Mouse (Mus musculus): ENCODE results near the gene Zfand3.

Gene Zfand3

DNA sequence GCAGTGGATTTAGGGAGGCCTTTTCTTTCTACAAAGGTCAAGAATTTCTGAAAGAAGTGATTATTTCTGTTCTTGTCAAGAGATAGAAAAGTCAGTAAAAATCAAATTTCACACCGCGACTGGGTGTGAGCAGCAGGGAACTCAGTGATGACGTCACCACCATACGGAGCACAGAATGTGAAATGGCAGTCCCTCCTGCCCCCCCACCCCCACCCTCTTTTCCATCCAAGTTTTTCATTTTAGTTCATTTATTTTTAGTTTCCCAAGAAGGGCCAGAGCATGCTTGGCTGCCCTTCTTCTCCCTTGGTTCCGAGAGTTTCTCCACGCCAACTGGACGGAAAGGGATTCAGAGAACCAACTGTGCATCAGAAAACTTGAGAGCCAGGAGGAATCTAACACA is 6.8 kb upstream of the Zfand3 start:
- DNase-seq (ENCODE audit: low read depth, low spot score): no peak

- DNase-seq (ENCODE audit: low read depth, low spot score): no peak
Observed at GRCm38 (mm10) chr17:29998566-29999295, 5.8 kb upstream of the Zfand3 start.

DNA sequence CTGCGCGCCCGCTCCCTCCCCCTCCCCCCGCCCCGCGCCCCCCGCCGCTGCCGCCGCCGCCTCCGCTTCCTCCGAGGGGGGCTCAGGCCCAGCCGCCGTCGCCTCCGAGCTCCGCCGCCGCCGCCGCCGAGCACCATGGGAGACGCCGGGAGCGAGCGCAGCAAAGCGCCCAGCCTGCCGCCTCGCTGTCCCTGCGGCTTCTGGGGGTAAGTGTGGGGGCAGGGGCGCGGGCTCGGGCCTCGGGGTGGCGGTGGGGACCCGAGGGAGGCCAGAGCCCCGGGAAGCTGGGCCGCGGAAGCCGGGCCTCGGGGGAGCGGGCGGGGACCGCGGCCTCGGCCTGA is 540 bp downstream of the Zfand3 start:
- no peak for DNase-seq (ENCODE audit: low read depth, low spot score)

DNA sequence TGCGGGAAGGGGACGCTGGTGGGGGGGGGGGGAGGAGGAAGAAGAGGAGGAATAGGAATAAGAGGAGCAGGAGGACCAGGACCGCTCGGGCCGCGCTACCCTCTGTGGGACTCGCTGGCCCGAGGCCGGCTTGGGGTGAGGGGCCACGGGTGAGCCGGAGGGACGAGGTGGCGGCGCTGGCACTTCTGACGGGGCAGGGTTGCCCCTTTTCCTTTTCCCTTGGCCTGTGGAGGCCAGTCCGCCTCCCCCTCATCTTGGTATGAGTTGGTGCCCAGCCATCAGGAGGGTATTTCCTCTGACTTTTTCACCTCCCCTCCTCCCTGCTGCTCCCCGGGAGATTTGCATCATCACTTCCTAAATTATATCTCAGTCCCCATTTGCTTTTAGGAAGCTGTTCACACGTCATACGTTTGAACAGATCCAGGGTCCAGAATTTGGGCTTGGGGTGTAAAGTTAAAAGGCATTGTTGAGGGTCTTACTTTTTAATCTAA is 963 bp downstream of the Zfand3 start:
- peak; percentile 70 for DNase-seq (ENCODE audit: low read depth, low spot score)

DNA sequence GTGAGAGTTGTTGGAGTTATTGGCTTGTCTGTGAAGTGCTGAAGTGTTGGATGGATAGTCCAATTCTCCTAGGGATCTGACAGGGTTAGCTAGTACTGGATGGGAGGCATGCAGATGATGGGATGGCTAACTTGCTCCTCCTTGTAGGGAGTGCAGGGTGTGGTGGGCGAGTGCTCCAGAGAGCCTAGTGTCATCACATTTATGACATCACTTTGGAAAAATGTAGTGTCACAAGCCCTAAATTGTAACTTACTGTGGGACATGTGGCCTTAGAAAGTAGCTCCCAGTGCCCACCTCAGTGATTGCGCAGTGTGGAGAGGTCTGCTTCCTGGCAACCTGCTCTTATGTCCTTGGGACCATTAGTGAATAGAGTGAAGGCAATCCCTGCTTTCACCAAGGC is 2.3 kb downstream of the Zfand3 start:
- no peak for DNase-seq (ENCODE audit: low read depth, low spot score)

- no peak for DNase-seq (ENCODE audit: low read depth, low spot score)
Observed at GRCm38 (mm10) chr17:30007883-30008282, 3.4 kb downstream of the Zfand3 start.

DNA sequence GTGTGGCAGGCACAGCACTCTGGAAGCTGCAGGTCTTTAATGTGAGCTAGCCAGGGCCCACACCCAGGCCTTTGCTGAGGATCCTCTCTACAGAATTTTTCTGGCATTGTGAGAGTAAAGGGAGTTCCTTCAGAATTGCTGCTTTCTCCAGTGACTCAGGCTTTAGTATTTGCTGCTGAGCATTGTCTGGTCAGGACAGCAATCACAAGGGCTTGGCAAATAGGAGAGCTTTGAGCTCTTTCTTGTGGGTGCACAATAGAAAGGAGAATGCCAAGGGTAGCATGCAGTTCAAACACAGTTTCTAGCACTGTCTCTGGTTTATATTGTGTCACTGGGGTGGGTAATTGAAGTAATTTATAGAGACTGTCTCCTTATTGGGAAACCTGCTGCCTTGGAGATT is 3.9 kb downstream of the Zfand3 start:
- no peak for DNase-seq (ENCODE audit: low read depth, low spot score)

DNA sequence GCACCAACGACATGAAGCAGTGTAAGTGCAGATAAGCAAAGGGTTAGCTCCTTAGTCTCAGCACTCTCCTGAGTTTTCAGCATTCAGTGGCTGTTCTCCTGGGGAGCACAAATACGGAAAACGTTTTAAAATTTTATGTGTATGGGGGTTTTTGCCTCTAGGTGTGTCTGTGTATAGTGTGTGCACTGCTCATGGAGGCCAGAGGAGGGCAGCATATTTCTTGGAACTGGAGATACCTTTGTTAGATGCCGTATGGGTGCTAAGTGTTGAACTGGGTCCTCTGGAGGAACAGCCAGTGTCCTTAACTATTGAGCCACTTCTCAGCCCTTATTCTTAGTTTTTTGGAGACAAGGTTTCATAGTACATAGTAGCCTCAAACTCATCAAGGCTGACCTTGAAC is 10.1 kb downstream of the Zfand3 start:
- DNase-seq (ENCODE audit: low read depth, low spot score): peak; percentile 26

DNA sequence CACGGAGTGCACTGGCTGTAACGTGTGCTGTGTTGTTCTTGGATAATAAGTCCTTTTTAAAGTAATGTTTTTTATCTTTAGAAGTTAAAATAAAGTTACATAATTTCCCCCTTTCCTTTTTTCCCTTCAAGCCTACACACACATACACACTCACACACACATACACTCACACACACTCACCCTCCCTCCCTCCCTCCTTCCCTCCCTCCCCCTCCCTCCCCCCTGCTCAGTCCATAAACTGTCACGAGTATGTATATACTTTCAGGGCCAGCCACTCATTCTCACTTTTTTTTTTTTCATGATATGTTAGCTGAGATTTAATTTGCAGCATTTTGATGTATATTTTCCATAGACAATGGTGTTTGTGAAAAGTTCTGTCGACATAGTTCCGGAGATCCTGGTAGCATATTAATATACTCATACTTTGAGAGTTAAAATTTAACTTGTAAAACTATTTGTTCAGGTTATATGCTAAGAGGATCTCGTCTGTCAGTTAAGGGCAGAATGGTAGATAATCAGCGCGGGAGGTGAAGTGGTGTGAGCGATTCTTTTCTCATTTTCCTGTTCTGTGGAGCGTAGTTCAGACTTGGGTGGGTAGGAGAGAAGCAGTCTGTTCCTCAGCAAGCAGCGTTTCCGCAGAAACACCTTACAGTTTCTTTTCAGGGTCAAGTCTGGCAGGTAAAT is 14.5 kb downstream of the Zfand3 start:
- DNase-seq (ENCODE audit: low read depth, low spot score): no peak

GRCm38 (mm10) chr17:30019942-30020341 is 15.4 kb downstream of the Zfand3 start:
- DNase-seq (ENCODE audit: low read depth, low spot score): no peak

DNA sequence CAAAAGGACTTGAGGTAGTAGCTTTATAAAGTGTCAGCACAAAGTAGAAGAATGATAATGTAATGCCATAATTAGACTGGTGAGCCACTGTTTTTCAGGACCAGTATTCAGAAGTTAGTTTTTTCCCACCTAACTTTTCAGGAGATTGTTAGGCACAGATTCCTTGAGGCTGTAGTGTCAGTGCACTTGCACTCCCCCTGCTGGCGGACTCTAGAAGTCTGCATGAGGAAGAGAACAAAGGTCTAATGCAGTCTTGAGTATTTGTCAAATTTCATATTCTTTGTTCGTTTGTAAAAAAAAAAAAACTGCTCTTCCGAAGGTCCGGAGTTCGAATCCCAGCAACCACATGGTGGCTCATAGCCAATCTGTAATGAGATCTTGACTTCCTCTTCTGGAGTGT is 20.1 kb downstream of the Zfand3 start:
- peak; percentile 61 for DNase-seq (ENCODE audit: low read depth, low spot score)

DNA sequence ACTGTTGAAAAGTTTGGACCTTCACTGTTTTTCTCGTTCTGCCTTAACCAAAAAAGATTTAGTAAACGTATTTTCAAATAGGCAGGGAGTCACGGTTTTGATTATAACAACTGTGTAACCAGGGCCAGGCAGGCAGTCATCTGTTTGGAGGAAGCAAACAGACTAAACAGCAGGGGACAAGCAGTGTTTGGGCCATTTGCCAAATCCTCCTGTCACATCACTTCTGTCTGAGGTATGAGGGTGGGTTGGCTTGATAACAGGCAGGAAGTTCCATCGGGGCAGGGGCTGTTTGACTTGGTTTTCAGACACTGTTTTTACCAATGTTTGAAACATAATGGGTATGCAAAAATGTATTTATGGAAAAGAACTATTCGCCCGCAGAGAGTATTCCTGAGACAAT is 22.1 kb downstream of the Zfand3 start:
- DNase-seq (ENCODE audit: low read depth, low spot score): no peak

DNA sequence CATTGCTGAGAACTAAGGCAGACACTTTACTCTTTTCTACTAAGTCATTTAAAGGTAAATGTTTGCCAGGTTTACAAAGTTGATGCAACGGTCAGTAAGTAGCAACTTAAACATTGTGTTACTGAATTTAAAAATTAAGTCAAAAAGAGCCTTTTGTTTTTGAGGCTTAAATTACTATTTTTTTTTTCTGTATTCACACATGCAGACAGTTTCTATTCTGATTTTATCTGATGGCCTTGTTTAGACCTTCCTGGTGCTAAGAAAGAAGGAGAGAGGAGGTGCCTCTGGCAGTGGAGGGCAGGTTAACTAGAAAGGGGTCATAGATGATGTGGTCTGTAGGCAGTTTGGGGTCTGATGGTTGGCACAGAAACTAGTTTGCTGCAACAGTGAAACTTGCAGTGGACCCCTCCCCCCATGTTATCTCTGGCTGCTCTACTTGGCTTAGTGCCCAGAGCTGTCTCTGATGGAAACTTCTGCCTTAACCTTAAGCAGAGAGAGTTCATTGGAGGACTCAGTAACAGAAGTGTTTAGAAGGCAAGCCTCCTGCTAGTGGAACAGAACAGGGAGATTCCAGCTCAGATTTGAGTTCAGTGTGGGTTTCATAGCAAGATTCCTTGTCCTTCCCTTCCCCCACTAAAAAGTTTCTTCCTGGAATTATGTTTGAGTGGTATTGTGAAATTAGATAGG is 23.0 kb downstream of the Zfand3 start:
- peak; percentile 64 for DNase-seq (ENCODE audit: low read depth, low spot score)

DNA sequence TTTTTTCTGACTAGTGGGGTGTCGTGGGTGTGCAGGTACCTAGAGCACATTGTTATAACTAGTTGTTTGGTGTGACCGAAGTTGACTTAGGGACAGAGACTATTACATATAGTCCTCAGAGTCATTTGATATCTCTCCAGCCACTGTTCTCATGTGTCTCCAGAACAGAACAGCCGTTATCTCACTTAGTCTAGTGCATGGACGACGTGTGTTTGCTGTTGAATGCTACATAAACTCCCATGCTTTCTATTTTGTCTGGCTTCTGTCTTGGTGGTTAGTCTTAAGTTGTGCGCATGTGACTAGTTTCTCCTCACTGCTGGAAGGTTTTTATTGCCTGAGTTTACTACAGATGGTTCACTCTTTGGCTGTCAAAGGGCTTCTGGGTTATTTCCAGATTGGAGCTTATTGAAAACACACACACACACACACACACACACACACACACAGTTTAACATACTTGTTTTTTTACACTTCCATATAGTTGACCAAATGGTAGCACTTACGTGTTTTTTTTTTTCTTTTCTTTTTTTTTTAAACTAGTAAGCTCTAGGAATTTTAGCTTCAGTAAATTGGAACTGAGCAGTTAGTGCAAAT is 25.2 kb downstream of the Zfand3 start:
- no peak for DNase-seq (ENCODE audit: low read depth, low spot score)

GRCm38 (mm10) chr17:30032796-30033195 is 28.3 kb downstream of the Zfand3 start:
- no peak for DNase-seq (ENCODE audit: low read depth, low spot score)

GRCm38 (mm10) chr17:30033991-30034390 is 29.5 kb downstream of the Zfand3 start:
- no peak for DNase-seq (ENCODE audit: low read depth, low spot score)

DNA sequence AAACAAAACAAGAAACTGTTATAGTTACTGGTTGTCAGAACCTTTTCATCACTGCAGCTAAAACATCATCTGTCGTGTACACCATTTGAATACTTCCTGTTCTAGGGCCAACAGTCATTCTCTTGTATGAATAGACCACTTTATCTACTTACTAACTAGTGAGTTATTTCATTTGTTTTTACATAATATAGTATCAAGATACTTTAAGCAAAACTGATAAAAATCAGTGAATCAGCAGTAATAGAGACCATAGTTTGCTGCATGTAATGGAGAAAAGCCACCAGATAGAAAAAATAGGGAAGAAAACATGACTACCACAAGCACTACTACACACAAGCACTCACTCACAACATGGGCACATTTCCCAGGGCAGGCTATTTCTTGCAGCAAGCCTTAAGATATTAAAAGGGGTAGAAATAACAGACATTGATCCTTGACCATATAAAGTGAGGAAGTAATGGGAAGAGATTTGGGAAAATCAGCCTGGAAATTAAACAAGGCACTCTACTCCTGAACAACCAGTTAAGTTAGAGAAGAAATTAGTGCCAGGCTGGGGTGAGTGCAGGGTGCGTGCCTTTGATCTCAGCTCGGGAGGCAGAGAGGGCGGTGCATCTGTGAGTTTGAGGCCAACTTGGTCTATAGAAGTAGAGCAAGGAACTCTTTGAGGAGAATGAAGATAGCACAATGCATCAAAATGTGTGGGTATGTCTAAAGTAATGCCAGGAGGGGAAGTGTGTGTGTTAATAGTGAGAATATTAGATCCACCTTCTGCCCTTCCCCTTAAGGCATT is 30.9 kb downstream of the Zfand3 start:
- no peak for DNase-seq (ENCODE audit: low read depth, low spot score)

DNA sequence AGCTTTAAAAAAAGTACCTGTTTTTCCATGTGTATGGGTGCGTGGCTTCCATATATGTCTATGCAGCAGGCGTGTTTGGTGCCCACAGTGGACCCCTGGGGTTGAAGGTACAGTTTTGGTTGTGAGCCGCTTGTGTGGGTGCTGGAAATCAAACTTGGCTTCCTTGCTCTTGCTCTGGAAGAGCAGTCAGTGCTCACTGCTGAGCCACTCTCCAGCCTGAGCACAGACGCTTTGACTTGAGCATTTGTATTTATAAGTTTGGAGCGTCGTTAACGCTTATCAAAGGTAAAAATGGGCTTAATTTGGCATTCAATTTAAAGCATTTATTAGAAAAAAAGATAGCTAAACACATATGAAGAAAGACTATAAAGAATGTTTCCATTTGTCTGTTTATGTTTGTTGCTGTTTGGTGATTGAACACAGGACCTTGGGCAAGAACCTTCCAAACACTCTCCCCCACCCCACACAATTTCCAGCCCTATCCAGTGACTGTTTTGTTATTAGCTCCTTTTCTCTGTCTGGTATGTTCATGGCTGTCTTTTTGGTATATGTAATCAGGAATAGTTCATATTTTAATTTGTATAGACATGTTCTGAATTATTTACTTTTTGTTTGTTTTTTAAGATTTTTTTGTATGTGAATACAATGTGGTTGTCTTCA is 38.8 kb downstream of the Zfand3 start:
- no peak for DNase-seq (ENCODE audit: low read depth, low spot score)

- no peak for DNase-seq (ENCODE audit: low read depth, low spot score)
Observed at GRCm38 (mm10) chr17:30045181-30045580, 40.6 kb downstream of the Zfand3 start.

DNA sequence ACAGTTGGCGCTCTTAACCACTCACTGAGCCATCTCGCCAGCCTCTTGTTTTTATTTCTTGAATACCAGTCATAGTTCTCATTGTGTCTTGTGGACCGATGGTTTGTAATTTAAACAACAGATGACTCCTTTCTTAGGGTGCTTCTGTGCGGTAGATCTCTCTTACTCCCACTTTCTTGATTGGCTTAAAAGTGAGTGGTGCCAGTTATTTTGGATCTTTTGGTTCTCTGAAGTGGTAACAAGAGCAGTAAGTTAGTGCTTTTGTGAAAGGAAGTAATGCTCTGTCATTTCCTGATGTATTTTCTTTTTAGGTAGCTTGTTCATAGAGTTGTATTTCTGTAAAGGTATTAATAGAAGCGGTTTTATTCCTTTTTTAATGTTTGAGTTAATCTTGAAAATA is 42.1 kb downstream of the Zfand3 start:
- no peak for DNase-seq (ENCODE audit: low read depth, low spot score)
